22 mouse cellular contexts compared by ENCODE assay signal in the genomic region with DNA sequence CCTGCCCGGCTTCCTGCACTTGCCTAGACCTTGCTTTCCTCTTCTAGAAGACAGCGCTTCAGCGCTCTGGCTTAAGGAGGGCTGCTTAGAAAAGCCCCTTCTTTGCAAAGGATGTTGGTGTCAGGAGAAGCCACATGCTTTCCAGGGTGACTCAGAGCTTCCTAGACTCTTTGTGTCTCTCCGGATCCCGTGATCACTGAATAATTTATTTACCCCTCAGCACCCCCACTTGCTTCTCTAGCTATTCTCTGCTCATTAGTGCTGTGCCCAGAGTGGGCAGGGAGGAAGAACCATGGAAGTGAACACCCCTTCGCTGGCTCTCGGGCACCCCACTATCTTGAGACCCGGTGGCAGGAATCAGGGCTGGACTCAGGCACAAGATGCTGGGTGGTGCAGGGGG. TPM values are rescaled to one million over a fixed set of nuclear protein-coding genes. Genes with fewer than 3 reads are reported as not detected.
DNase-seq lines count a peak whose midpoint lies in the region; ATAC-seq lines count a peak whose summit lies in the region.
"Had no signal": no experiment of that assay in that cellular context is flagged by ENCODE, and none has a peak within 500 bp of the region (broad histone marks: within the 10 kb centered on the region; RNA-seq: fewer than 3 reads in every experiment).

No protein-coding gene starts in this region.

- peak; percentile 4; the same call in 1 of the 2 replicates for ATAC-seq in frontal cortex, adult (ENCODE audit: low TSS enrichment)
- ATAC-seq in neural tube, embryonic 13.5 days (ENCODE audit: low read depth) = no peak
- no peak; the same call in 1 of the 2 replicates for ATAC-seq in neural tube, embryonic 15.5 days (ENCODE audit: low FRiP score)
- ATAC-seq in midbrain, embryonic 15.5 days (replicated peaks) = peak; percentile 11; the same call in 1 of the 2 replicates
- ATAC-seq: Patski had no signal

- H3K9ac ChIP-seq in neural tube, embryonic 13.5 days = no peak overlapping the region
- H3K9ac ChIP-seq in neural tube, embryonic 15.5 days (replicated peaks) = no peak overlapping the region
- H3K9ac ChIP-seq in midbrain, embryonic 15.5 days = no peak overlapping the region
- H3K9ac ChIP-seq: hindbrain, embryonic 12.5 days had no signal

- H3K27ac ChIP-seq in neural tube, embryonic 13.5 days (replicated peaks) = peak overlapping the region; percentile 14; the same call in 1 of the 2 replicates
- H3K27ac ChIP-seq in neural tube, embryonic 15.5 days (replicated peaks) = no peak overlapping the region
- H3K27ac ChIP-seq in midbrain, embryonic 15.5 days = peak overlapping the region; percentile 47; the same call in 1 of the 2 replicates
- H3K27ac ChIP-seq: hindbrain, embryonic 12.5 days had no signal

- H3K4me3 ChIP-seq in neural tube, embryonic 13.5 days = no peak overlapping the region
- no peak overlapping the region for H3K4me3 ChIP-seq in neural tube, embryonic 15.5 days (replicated peaks)
- H3K4me3 ChIP-seq in midbrain, embryonic 15.5 days = no peak overlapping the region
- H3K4me3 ChIP-seq: hindbrain, embryonic 12.5 days had no signal

- no peak for DNase-seq in frontal cortex, postnatal 36 days (ENCODE audit: low spot score in 2 of 2)
- no peak for DNase-seq in testis, postnatal 10 days (ENCODE audit: low spot score)
- DNase-seq in right cerebral cortex, adult 2 months (ENCODE audit: low spot score in 2 of 2) = no peak
- DNase-seq: adrenal gland, postnatal 10 days; cerebellum, adult 11-12 months; cerebellum, postnatal 25 days; embryo, embryonic 11 days; heart, postnatal 14 days; kidney, adult 8-10 months; kidney, postnatal 25 days; left cerebral cortex, postnatal 4 days; lung, adult 18-20 months; spleen, adult 18-20 months; thymus, postnatal 36 days had no signal

- no peaks in the 10 kb centered on the region for H3K27me3 ChIP-seq in neural tube, embryonic 13.5 days
- no peaks in the 10 kb centered on the region for H3K27me3 ChIP-seq in neural tube, embryonic 15.5 days (replicated peaks)
- no peaks in the 10 kb centered on the region for H3K27me3 ChIP-seq in midbrain, embryonic 15.5 days (replicated peaks)
- H3K27me3 ChIP-seq: hindbrain, embryonic 12.5 days; Patski had no signal

- no peaks in the 10 kb centered on the region for H3K36me3 ChIP-seq in neural tube, embryonic 13.5 days
- no peaks in the 10 kb centered on the region for H3K36me3 ChIP-seq in neural tube, embryonic 15.5 days
- H3K36me3 ChIP-seq in midbrain, embryonic 15.5 days (replicated peaks) = no peaks in the 10 kb centered on the region
- H3K36me3 ChIP-seq: hindbrain, embryonic 12.5 days had no signal

- H3K4me1 ChIP-seq in neural tube, embryonic 13.5 days (replicated peaks) = peaks cover 15% of the 10 kb centered on the region
- 0 out of 2 replicates have a peak, but pooled peaks cover under 1% of the 10 kb centered on the region for H3K4me1 ChIP-seq in neural tube, embryonic 15.5 days
- 0 out of 2 replicates have a peak, but pooled peaks cover 2% of the 10 kb centered on the region for H3K4me1 ChIP-seq in midbrain, embryonic 15.5 days
- H3K4me1 ChIP-seq: hindbrain, embryonic 12.5 days had no signal

- H3K4me2 ChIP-seq in neural tube, embryonic 13.5 days = no peak overlapping the region
- H3K4me2 ChIP-seq in neural tube, embryonic 15.5 days = no peak overlapping the region
- H3K4me2 ChIP-seq in midbrain, embryonic 15.5 days = no peak overlapping the region
- H3K4me2 ChIP-seq: heart, embryonic 11.5 days; hindbrain, embryonic 12.5 days had no signal

- H3K9me3 ChIP-seq in neural tube, embryonic 13.5 days = no peaks in the 10 kb centered on the region
- H3K9me3 ChIP-seq in neural tube, embryonic 15.5 days (replicated peaks) = no peaks in the 10 kb centered on the region
- H3K9me3 ChIP-seq in midbrain, embryonic 15.5 days = no peaks in the 10 kb centered on the region
- H3K9me3 ChIP-seq: hindbrain, embryonic 12.5 days had no signal

- WGBS in neural tube, embryonic 13.5 days = 66% methylated on average over 8 of the region's 8 CpGs
- 61% methylated on average over 8 of the region's 8 CpGs for WGBS in neural tube, embryonic 15.5 days
- 56% methylated on average over 8 of the region's 8 CpGs for WGBS in midbrain, embryonic 15.5 days

RNA-seq across cellular contexts. Expression of a gene that starts 24.0 kb away (rescaled TPM):
- 9.6 and 12.9 TPM in 2 replicates for polyA plus RNA-seq in neural tube, embryonic 13.5 days (2015; fragmentation: Nextera tagmentation; extraction: Ambion mirVana)
- 15.8 and 20.2 TPM in 2 replicates for polyA plus RNA-seq in neural tube, embryonic 15.5 days (2015; fragmentation: Nextera tagmentation; extraction: Ambion mirVana)
- polyA plus RNA-seq in midbrain, embryonic 15.5 days (2015; fragmentation: Nextera tagmentation; extraction: Ambion mirVana) = 10.8 and 13.7 TPM in 2 replicates
- polyA plus RNA-seq: liver, adult 2 months had no signal

Comparison
In these comparisons a context has a peak if more than half of its experiments do, and no peak if none do; other contexts are left out.
1. ATAC-seq: peak in frontal cortex, adult (single experiment) and midbrain, embryonic 15.5 days (single experiment); none in neural tube, embryonic 13.5 days (single experiment) and neural tube, embryonic 15.5 days (single experiment).